Mouse (Mus musculus): Measurements from ENCODE around the gene Ywhab. TPM values are rescaled to one million over a fixed set of nuclear protein-coding genes. Genes with fewer than 3 reads are reported as not detected.

Gene Ywhab
- polyA plus RNA-seq, 1 experiment, result 250 TPM

- no peaks in the 10 kb centered on the region for H3K4me1 ChIP-seq (ENCODE audit: control insufficient read depth, insufficient read depth, low read length)
These were observed 38.2 kb downstream of the Ywhab start for GRCm38 (mm10) chr2:164032973-164033372.

GRCm38 (mm10) chr2:164036520-164037019, 41.8 kb downstream of the Ywhab start:
- no peak overlapping the region for H3K4me3 ChIP-seq (replicated peaks; ENCODE audit: insufficient read depth, low read depth, low read length)
- 31% methylated on average over 10 of the region's 10 CpGs for WGBS
- no peaks in the 10 kb centered on the region for H3K4me1 ChIP-seq (ENCODE audit: control insufficient read depth, insufficient read depth, low read length)
- no peak for TF ChIP-seq POLR2A (IDR thresholded peaks at IDR 0.05; ENCODE audit: borderline replicate concordance, insufficient read depth, low read length)
- TF ChIP-seq CTCF (IDR thresholded peaks at IDR 0.05; ENCODE audit: borderline replicate concordance, insufficient read depth, low read depth, low read length), result no peak
- H3K27me3 ChIP-seq (ENCODE audit: control insufficient read depth, insufficient read depth, low read length), result no peaks in the 10 kb centered on the region
- DNase-seq, result no peak
- no peak overlapping the region for H3K27ac ChIP-seq (ENCODE audit: insufficient read depth, low read length)

More at GRCm38 (mm10) chr2:164032973-164033372, 38.2 kb downstream of the Ywhab start:
- TF ChIP-seq CTCF (IDR thresholded peaks at IDR 0.05; ENCODE audit: borderline replicate concordance, insufficient read depth, low read depth, low read length) (no peak), POLR2A (IDR thresholded peaks at IDR 0.05; ENCODE audit: borderline replicate concordance, insufficient read depth, low read length) (no peak)
- DNase-seq, result no peak
- WGBS, result 96% methylated on average over 3 of the region's 3 CpGs
- no peaks in the 10 kb centered on the region for H3K27me3 ChIP-seq (ENCODE audit: control insufficient read depth, insufficient read depth, low read length)
- no peak overlapping the region for H3K27ac ChIP-seq (ENCODE audit: insufficient read depth, low read length)
- no peak overlapping the region for H3K4me3 ChIP-seq (replicated peaks; ENCODE audit: insufficient read depth, low read depth, low read length)

DNA sequence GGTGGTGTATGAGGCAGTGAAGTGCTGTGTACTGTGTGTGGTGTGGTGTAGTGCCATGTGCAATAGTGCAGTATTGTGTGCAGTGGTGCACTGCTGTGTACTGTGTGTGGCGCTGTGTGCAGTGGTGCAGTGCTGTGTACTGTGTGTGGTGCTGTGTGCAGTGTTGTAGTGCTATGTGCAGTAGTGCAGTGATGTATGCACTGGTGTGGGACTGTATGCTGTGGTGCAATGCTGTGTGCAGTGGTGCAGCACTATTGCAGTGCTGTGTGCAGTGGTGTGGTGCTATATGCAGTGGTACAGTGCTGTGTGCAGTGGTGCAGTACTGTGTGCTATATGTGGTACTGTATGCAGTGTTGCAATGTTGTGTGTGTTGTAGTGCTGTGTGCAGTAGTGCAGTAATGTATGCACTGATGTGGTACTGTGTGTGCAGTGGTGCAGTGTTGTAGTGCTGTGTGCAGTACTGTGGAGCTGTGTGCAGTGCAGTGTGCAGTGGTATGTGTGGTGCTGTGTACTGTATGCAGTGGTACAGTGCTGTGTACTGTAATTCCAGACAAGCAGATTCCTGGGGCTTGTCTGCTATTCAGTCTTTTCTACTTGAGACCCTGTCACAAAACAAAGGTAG, 43.8 kb downstream of the Ywhab start:
- DNase-seq, result no peak
- Histone ChIP-seq H3K27me3 (ENCODE audit: control insufficient read depth, insufficient read depth, low read length) (no peaks in the 10 kb centered on the region), H3K4me1 (ENCODE audit: control insufficient read depth, insufficient read depth, low read length) (no peaks in the 10 kb centered on the region), H3K4me3 (replicated peaks; ENCODE audit: insufficient read depth, low read depth, low read length) (no peak overlapping the region), H3K27ac (ENCODE audit: insufficient read depth, low read length) (no peak overlapping the region)
- TF ChIP-seq CTCF (IDR thresholded peaks at IDR 0.05; ENCODE audit: borderline replicate concordance, insufficient read depth, low read depth, low read length) (no peak), POLR2A (IDR thresholded peaks at IDR 0.05; ENCODE audit: borderline replicate concordance, insufficient read depth, low read length) (no peak)
- WGBS, result 94% methylated on average over 1 of the region's 1 CpGs

DNA sequence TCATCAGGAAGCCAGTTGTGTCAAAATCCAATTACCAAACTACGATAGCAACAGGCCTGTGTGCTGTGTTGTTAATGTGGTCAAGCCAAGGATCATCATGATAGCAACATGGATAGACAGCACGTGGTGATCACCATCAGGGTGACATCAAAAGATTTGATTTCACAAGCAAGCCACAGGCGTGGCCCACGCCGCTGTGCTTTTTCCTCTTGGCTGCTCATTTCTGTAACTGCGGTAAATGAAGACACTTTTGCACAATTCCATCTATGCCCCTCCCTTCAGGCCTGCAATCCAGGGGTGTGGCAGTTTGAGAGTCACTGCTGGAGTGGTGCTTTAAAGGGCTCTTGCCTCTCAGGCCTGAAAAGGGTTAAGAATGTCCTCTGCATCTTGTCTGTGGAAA, 46.2 kb downstream of the Ywhab start:
- H3K4me3 ChIP-seq (replicated peaks; ENCODE audit: insufficient read depth, low read depth, low read length), result no peak overlapping the region
- no peaks in the 10 kb centered on the region for H3K27me3 ChIP-seq (ENCODE audit: control insufficient read depth, insufficient read depth, low read length)
- no peaks in the 10 kb centered on the region for H3K4me1 ChIP-seq (ENCODE audit: control insufficient read depth, insufficient read depth, low read length)
- H3K27ac ChIP-seq (ENCODE audit: insufficient read depth, low read length), result no peak overlapping the region
- WGBS, result 85% methylated on average over 6 of the region's 6 CpGs
- TF ChIP-seq CTCF (IDR thresholded peaks at IDR 0.05; ENCODE audit: borderline replicate concordance, insufficient read depth, low read depth, low read length) (no peak), POLR2A (IDR thresholded peaks at IDR 0.05; ENCODE audit: borderline replicate concordance, insufficient read depth, low read length) (no peak)
- no peak for DNase-seq

DNA sequence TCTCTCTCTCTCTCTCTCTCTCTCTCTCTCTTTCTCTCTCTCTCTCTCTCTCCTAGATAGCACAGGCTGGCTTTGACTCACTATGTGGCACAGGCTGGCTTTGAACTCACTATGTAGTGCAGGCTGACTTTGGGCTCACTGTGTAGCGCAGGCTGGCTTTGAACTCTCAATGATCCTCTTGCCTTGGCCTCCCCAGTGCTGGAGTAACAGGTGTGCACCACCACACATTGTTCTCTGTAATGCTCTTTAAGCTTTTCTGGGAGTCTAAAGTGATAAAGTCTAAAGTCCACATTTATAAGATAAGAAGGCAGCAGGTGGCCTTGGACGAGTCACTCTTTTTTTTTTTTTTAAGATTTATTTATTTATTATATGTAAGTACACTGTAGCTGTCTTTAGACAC, 46.8 kb downstream of the Ywhab start:
- no peak overlapping the region for H3K27ac ChIP-seq (ENCODE audit: insufficient read depth, low read length)
- 85% methylated on average over 2 of the region's 2 CpGs for WGBS
- H3K4me1 ChIP-seq (ENCODE audit: control insufficient read depth, insufficient read depth, low read length), result no peaks in the 10 kb centered on the region
- no peaks in the 10 kb centered on the region for H3K27me3 ChIP-seq (ENCODE audit: control insufficient read depth, insufficient read depth, low read length)
- no peak overlapping the region for H3K4me3 ChIP-seq (replicated peaks; ENCODE audit: insufficient read depth, low read depth, low read length)
- no peak for TF ChIP-seq POLR2A (IDR thresholded peaks at IDR 0.05; ENCODE audit: borderline replicate concordance, insufficient read depth, low read length)
- TF ChIP-seq CTCF (IDR thresholded peaks at IDR 0.05; ENCODE audit: borderline replicate concordance, insufficient read depth, low read depth, low read length), result no peak
- no peak for DNase-seq

- Histone ChIP-seq H3K4me1 (ENCODE audit: control insufficient read depth, insufficient read depth, low read length) (no peaks in the 10 kb centered on the region), H3K4me3 (replicated peaks; ENCODE audit: insufficient read depth, low read depth, low read length) (peak overlapping the region; percentile 67), H3K27ac (ENCODE audit: insufficient read depth, low read length) (no peak overlapping the region), H3K27me3 (ENCODE audit: control insufficient read depth, insufficient read depth, low read length) (no peaks in the 10 kb centered on the region)
- TF ChIP-seq CTCF (IDR thresholded peaks at IDR 0.05; ENCODE audit: borderline replicate concordance, insufficient read depth, low read depth, low read length), result no peak
- TF ChIP-seq POLR2A (IDR thresholded peaks at IDR 0.05; ENCODE audit: borderline replicate concordance, insufficient read depth, low read length), result peak; percentile 41; the same call in 1 of the 2 replicates
- peak; percentile 78 to 84 for DNase-seq
- WGBS, result 2% methylated on average over 13 of the region's 16 CpGs
These were observed 52.5 kb downstream of the Ywhab start for GRCm38 (mm10) chr2:164047197-164047690.

DNA sequence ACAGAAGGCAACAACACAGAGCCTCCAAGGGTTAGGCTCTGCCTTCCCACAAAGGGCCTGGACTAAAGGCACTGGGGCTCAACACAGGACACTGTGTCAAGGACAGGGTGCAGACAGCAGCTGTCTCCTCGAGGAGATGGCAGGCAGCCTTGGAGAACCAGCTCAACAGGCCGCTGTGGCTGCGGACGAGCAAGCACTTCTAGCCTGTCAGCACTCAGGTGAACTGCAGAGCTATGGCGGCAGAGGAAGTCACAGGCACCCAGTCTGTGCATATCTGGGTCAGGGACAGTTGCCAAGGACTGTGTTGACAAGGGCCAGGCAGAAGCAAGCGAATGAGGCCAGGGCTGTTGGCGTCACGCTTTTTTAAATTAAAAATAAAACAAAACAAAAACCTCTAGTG, 59.0 kb downstream of the Ywhab start:
- 4% methylated on average over 8 of the region's 8 CpGs for WGBS

DNA sequence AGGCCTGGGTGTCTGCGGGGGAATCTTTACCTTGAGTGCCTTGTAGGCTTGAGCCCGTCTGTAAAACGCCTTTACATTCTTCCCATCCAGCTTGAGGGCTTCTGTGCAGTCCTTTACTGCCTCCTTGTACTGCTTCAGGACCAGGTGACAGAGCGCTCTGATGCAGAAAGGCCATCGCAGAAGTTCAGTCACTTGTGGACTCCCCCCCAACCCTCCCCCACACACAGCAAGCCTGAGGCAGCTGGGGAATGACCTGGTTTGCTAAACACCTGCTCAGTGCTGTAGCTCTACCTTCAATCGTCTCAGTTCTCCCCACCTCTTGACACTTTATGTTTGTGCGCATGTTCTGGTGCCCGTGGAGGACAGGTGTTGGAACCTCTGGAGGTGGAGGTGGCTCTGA, 59.9 kb downstream of the Ywhab start:
- TF ChIP-seq POLR2A (IDR thresholded peaks at IDR 0.05; ENCODE audit: borderline replicate concordance, insufficient read depth, low read length) (no peak), CTCF (IDR thresholded peaks at IDR 0.05; ENCODE audit: borderline replicate concordance, insufficient read depth, low read depth, low read length) (no peak)
- Histone ChIP-seq H3K4me1 (ENCODE audit: control insufficient read depth, insufficient read depth, low read length) (peaks cover 14% of the 10 kb centered on the region; the same call in 1 of the 2 replicates), H3K4me3 (replicated peaks; ENCODE audit: insufficient read depth, low read depth, low read length) (no peak overlapping the region), H3K27me3 (ENCODE audit: control insufficient read depth, insufficient read depth, low read length) (no peaks in the 10 kb centered on the region), H3K27ac (ENCODE audit: insufficient read depth, low read length) (peak overlapping the region; percentile 73)
- DNase-seq, result no peak
- WGBS, result 77% methylated on average over 8 of the region's 8 CpGs

More for the DNA sequence above, 59.0 kb downstream of the Ywhab start:
- Histone ChIP-seq H3K4me1 (ENCODE audit: control insufficient read depth, insufficient read depth, low read length) (peaks cover 14% of the 10 kb centered on the region; the same call in 1 of the 2 replicates), H3K27ac (ENCODE audit: insufficient read depth, low read length) (peak overlapping the region; percentile 73), H3K27me3 (ENCODE audit: control insufficient read depth, insufficient read depth, low read length) (no peaks in the 10 kb centered on the region), H3K4me3 (replicated peaks; ENCODE audit: insufficient read depth, low read depth, low read length) (no peak overlapping the region)
- DNase-seq, result peak; percentile 82 to 92
- no peak for TF ChIP-seq CTCF (IDR thresholded peaks at IDR 0.05; ENCODE audit: borderline replicate concordance, insufficient read depth, low read depth, low read length)
- TF ChIP-seq POLR2A (IDR thresholded peaks at IDR 0.05; ENCODE audit: borderline replicate concordance, insufficient read depth, low read length), result peak; percentile 56; the same call in 1 of the 2 replicates

All from cerebellum, adult 2 months (tissue).